Mouse (Mus musculus): ENCODE results near the gene Etnk1. TPM values are rescaled to one million over a fixed set of nuclear protein-coding genes. Genes with fewer than 3 reads are reported as not detected.

Etnk1 gene
- polyA plus RNA-seq, 1 experiment from 2014 or later: 25.0 TPM

GRCm38 (mm10) chr6:143197053-143197452 lies 30.0 kb downstream of the Etnk1 start:
- H3K4me3 ChIP-seq (ENCODE audit: low read depth, low read length): no peak overlapping the region
- H3K9me3 ChIP-seq (ENCODE audit: control insufficient read depth, low read length): no peaks in the 10 kb centered on the region
- H3K4me1 ChIP-seq (ENCODE audit: control insufficient read depth, insufficient read depth, low read length): no peaks in the 10 kb centered on the region
- no peaks in the 10 kb centered on the region for H3K27me3 ChIP-seq (replicated peaks; ENCODE audit: control insufficient read depth, insufficient read depth, low read length)
- ATAC-seq (ENCODE audit: low read depth): peak; percentile 24; the same call in 1 of the 2 replicates
- H3K27ac ChIP-seq (replicated peaks; ENCODE audit: low read depth, low read length): no peak overlapping the region
- 90% methylated on average over 13 of the region's 13 CpGs for WGBS
- no peak overlapping the region for H3K9ac ChIP-seq (ENCODE audit: low read depth, low read length)
- peaks cover 71% of the 10 kb centered on the region for H3K36me3 ChIP-seq (ENCODE audit: control insufficient read depth, insufficient read depth, low read length)
- no peak for DNase-seq (ENCODE audit: low spot score)
- no peak overlapping the region for H3K4me2 ChIP-seq (ENCODE audit: low read depth, low read length)

GRCm38 (mm10) chr6:143198421-143198820 lies 31.4 kb downstream of the Etnk1 start:
- Histone ChIP-seq H3K4me1 (ENCODE audit: control insufficient read depth, insufficient read depth, low read length) (no peaks in the 10 kb centered on the region), H3K9ac (ENCODE audit: low read depth, low read length) (no peak overlapping the region), H3K4me2 (ENCODE audit: low read depth, low read length) (no peak overlapping the region), H3K27ac (replicated peaks; ENCODE audit: low read depth, low read length) (no peak overlapping the region), H3K4me3 (ENCODE audit: low read depth, low read length) (no peak overlapping the region), H3K27me3 (replicated peaks; ENCODE audit: control insufficient read depth, insufficient read depth, low read length) (no peaks in the 10 kb centered on the region), H3K9me3 (ENCODE audit: control insufficient read depth, low read length) (no peaks in the 10 kb centered on the region), H3K36me3 (ENCODE audit: control insufficient read depth, insufficient read depth, low read length) (peaks cover 83% of the 10 kb centered on the region)
- WGBS: 91% methylated on average over 7 of the region's 7 CpGs
- no peak for ATAC-seq (ENCODE audit: low read depth)
- DNase-seq (ENCODE audit: low spot score): no peak

GRCm38 (mm10) chr6:143203097-143203496 lies 36.1 kb downstream of the Etnk1 start:
- 85% methylated on average over 15 of the region's 15 CpGs for WGBS
- H3K4me3 ChIP-seq (ENCODE audit: low read depth, low read length): no peak overlapping the region
- H3K27ac ChIP-seq (replicated peaks; ENCODE audit: low read depth, low read length): no peak overlapping the region
- H3K36me3 ChIP-seq (ENCODE audit: control insufficient read depth, insufficient read depth, low read length): peaks cover 80% of the 10 kb centered on the region
- H3K4me1 ChIP-seq (ENCODE audit: control insufficient read depth, insufficient read depth, low read length): no peaks in the 10 kb centered on the region
- no peak overlapping the region for H3K4me2 ChIP-seq (ENCODE audit: low read depth, low read length)
- H3K9ac ChIP-seq (ENCODE audit: low read depth, low read length): no peak overlapping the region
- no peak for ATAC-seq (ENCODE audit: low read depth)
- DNase-seq (ENCODE audit: low spot score): no peak
- H3K9me3 ChIP-seq (ENCODE audit: control insufficient read depth, low read length): no peaks in the 10 kb centered on the region
- H3K27me3 ChIP-seq (replicated peaks; ENCODE audit: control insufficient read depth, insufficient read depth, low read length): no peaks in the 10 kb centered on the region

GRCm38 (mm10) chr6:143208880-143209279 lies 41.9 kb downstream of the Etnk1 start:
- no peak overlapping the region for H3K4me2 ChIP-seq (ENCODE audit: low read depth, low read length)
- 98% methylated on average over 3 of the region's 3 CpGs for WGBS
- peaks cover 3% of the 10 kb centered on the region; the same call in 1 of the 2 replicates for H3K9me3 ChIP-seq (ENCODE audit: control insufficient read depth, low read length)
- no peak overlapping the region for H3K27ac ChIP-seq (replicated peaks; ENCODE audit: low read depth, low read length)
- no peaks in the 10 kb centered on the region for H3K27me3 ChIP-seq (replicated peaks; ENCODE audit: control insufficient read depth, insufficient read depth, low read length)
- no peak overlapping the region for H3K4me3 ChIP-seq (ENCODE audit: low read depth, low read length)
- H3K36me3 ChIP-seq (ENCODE audit: control insufficient read depth, insufficient read depth, low read length): peaks cover 50% of the 10 kb centered on the region
- DNase-seq (ENCODE audit: low spot score) (no peak), ATAC-seq (ENCODE audit: low read depth) (no peak)
- H3K9ac ChIP-seq (ENCODE audit: low read depth, low read length): no peak overlapping the region
- no peaks in the 10 kb centered on the region for H3K4me1 ChIP-seq (ENCODE audit: control insufficient read depth, insufficient read depth, low read length)

- H3K4me2 ChIP-seq (ENCODE audit: low read depth, low read length): no peak overlapping the region
- no peak for DNase-seq (ENCODE audit: low spot score)
- no peak overlapping the region for H3K27ac ChIP-seq (replicated peaks; ENCODE audit: low read depth, low read length)
- no peak overlapping the region for H3K9ac ChIP-seq (ENCODE audit: low read depth, low read length)
- ATAC-seq (ENCODE audit: low read depth): no peak
- H3K4me1 ChIP-seq (ENCODE audit: control insufficient read depth, insufficient read depth, low read length): no peaks in the 10 kb centered on the region
- H3K27me3 ChIP-seq (replicated peaks; ENCODE audit: control insufficient read depth, insufficient read depth, low read length): no peaks in the 10 kb centered on the region
- peaks cover 13% of the 10 kb centered on the region for H3K9me3 ChIP-seq (ENCODE audit: control insufficient read depth, low read length)
- 85% methylated on average over 6 of the region's 6 CpGs for WGBS
- 0 out of 2 replicates have a peak, but pooled peaks cover 22% of the 10 kb centered on the region for H3K36me3 ChIP-seq (ENCODE audit: control insufficient read depth, insufficient read depth, low read length)
- no peak overlapping the region for H3K4me3 ChIP-seq (ENCODE audit: low read depth, low read length)
Measured at GRCm38 (mm10) chr6:143212766-143213165, 45.7 kb downstream of the Etnk1 start.

- DNase-seq (ENCODE audit: low spot score) (no peak), ATAC-seq (ENCODE audit: low read depth) (no peak)
- no peaks in the 10 kb centered on the region for H3K27me3 ChIP-seq (replicated peaks; ENCODE audit: control insufficient read depth, insufficient read depth, low read length)
- H3K9ac ChIP-seq (ENCODE audit: low read depth, low read length): no peak overlapping the region
- H3K36me3 ChIP-seq (ENCODE audit: control insufficient read depth, insufficient read depth, low read length): 0 out of 2 replicates have a peak, but pooled peaks cover 15% of the 10 kb centered on the region
- no peaks in the 10 kb centered on the region for H3K4me1 ChIP-seq (ENCODE audit: control insufficient read depth, insufficient read depth, low read length)
- peaks cover 13% of the 10 kb centered on the region for H3K9me3 ChIP-seq (ENCODE audit: control insufficient read depth, low read length)
- H3K4me3 ChIP-seq (ENCODE audit: low read depth, low read length): no peak overlapping the region
- no peak overlapping the region for H3K27ac ChIP-seq (replicated peaks; ENCODE audit: low read depth, low read length)
- 92% methylated on average over 6 of the region's 6 CpGs for WGBS
- H3K4me2 ChIP-seq (ENCODE audit: low read depth, low read length): no peak overlapping the region
Measured at GRCm38 (mm10) chr6:143213461-143213860, 46.4 kb downstream of the Etnk1 start.

- H3K27ac ChIP-seq (replicated peaks; ENCODE audit: low read depth, low read length): no peak overlapping the region
- 75% methylated on average over 11 of the region's 11 CpGs for WGBS
Measured at GRCm38 (mm10) chr6:143216221-143216620, 49.2 kb downstream of the Etnk1 start.

GRCm38 (mm10) chr6:143219347-143219746 lies 52.3 kb downstream of the Etnk1 start:
- Histone ChIP-seq H3K4me3 (ENCODE audit: low read depth, low read length) (no peak overlapping the region), H3K36me3 (ENCODE audit: control insufficient read depth, insufficient read depth, low read length) (0 out of 2 replicates have a peak, but pooled peaks cover 1% of the 10 kb centered on the region), H3K27me3 (replicated peaks; ENCODE audit: control insufficient read depth, insufficient read depth, low read length) (no peaks in the 10 kb centered on the region), H3K4me2 (ENCODE audit: low read depth, low read length) (no peak overlapping the region), H3K4me1 (ENCODE audit: control insufficient read depth, insufficient read depth, low read length) (no peaks in the 10 kb centered on the region), H3K9me3 (ENCODE audit: control insufficient read depth, low read length) (peaks cover 7% of the 10 kb centered on the region; the same call in 1 of the 2 replicates), H3K9ac (ENCODE audit: low read depth, low read length) (no peak overlapping the region), H3K27ac (replicated peaks; ENCODE audit: low read depth, low read length) (no peak overlapping the region)
- DNase-seq (ENCODE audit: low spot score) (peak; percentile 88), ATAC-seq (ENCODE audit: low read depth) (0 out of 2 replicates have a peak, but pooled peaks have one; percentile 31)
- 0% methylated on average over 5 of the region's 5 CpGs for WGBS

More at GRCm38 (mm10) chr6:143216221-143216620, 49.2 kb downstream of the Etnk1 start:
- ATAC-seq (ENCODE audit: low read depth) (0 out of 2 replicates have a peak, but pooled peaks have one; percentile 13), DNase-seq (ENCODE audit: low spot score) (no peak)
- no peak overlapping the region for H3K4me3 ChIP-seq (ENCODE audit: low read depth, low read length)
- no peaks in the 10 kb centered on the region for H3K27me3 ChIP-seq (replicated peaks; ENCODE audit: control insufficient read depth, insufficient read depth, low read length)
- 0 out of 2 replicates have a peak, but pooled peaks cover 7% of the 10 kb centered on the region for H3K36me3 ChIP-seq (ENCODE audit: control insufficient read depth, insufficient read depth, low read length)
- no peak overlapping the region for H3K9ac ChIP-seq (ENCODE audit: low read depth, low read length)
- H3K4me2 ChIP-seq (ENCODE audit: low read depth, low read length): no peak overlapping the region
- no peaks in the 10 kb centered on the region for H3K4me1 ChIP-seq (ENCODE audit: control insufficient read depth, insufficient read depth, low read length)
- peaks cover 13% of the 10 kb centered on the region for H3K9me3 ChIP-seq (ENCODE audit: control insufficient read depth, low read length)

GRCm38 (mm10) chr6:143221245-143221644 lies 54.2 kb downstream of the Etnk1 start:
- Histone ChIP-seq H3K27me3 (replicated peaks; ENCODE audit: control insufficient read depth, insufficient read depth, low read length) (no peaks in the 10 kb centered on the region), H3K4me2 (ENCODE audit: low read depth, low read length) (no peak overlapping the region), H3K36me3 (ENCODE audit: control insufficient read depth, insufficient read depth, low read length) (no peaks in the 10 kb centered on the region), H3K27ac (replicated peaks; ENCODE audit: low read depth, low read length) (no peak overlapping the region), H3K4me3 (ENCODE audit: low read depth, low read length) (no peak overlapping the region), H3K9me3 (ENCODE audit: control insufficient read depth, low read length) (no peaks in the 10 kb centered on the region), H3K4me1 (ENCODE audit: control insufficient read depth, insufficient read depth, low read length) (no peaks in the 10 kb centered on the region), H3K9ac (ENCODE audit: low read depth, low read length) (no peak overlapping the region)
- ATAC-seq (ENCODE audit: low read depth): no peak
- no peak for DNase-seq (ENCODE audit: low spot score)
- WGBS: 85% methylated on average over 8 of the region's 8 CpGs
